Mouse (Mus musculus) cerebellum, adult 8-10 months (tissue): Measurements from ENCODE around the gene Id1.

ENCODE experiments used
- DNase-seq: peaks from one replicate; pipeline ENCODE4 v3.0.0; 2022

Id1 gene

DNA sequence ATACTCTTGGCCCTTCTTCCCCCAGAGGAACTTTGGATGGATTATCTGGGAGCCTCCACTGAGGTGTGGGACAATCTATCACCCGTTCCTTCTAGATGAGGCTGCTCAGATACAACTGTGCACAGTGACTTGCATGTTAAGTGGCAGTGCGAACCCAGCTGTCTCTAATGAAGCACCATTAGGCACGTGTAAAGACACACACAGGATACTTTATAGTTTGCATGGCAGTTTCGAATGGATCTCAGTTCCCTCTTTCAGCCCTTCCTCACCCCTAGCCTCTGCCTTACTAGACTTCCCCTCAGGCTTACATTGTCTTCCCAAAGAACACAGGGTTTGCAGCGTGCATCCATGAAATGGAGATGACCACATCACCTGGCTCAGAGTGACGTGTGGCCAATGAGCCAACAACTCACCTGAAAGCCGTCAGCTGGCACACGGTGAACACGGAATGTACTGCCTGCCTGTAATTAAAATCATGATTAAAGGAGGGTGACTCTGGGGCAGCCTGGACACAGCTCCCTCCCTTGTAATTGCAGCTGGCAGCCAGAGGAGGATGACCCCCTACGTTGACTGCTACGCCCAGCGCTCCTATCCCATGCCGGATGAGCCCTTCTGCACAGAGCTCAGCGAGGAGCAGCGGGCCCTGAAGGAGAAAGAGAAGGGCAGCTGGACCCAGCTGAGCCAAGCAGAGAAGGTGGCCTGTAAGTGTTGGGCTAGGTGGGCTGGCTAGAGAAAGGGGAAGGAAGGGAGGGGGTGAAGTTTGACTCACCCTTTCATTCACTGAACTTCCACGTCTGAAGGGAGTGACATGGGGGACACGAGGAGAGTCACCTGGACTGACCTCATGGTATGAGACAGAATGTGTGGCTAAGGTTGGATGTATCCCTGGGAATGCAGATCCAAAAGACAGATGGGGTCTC lies 20.7 kb downstream of the Id1 start:
- DNase-seq = no peak

DNA sequence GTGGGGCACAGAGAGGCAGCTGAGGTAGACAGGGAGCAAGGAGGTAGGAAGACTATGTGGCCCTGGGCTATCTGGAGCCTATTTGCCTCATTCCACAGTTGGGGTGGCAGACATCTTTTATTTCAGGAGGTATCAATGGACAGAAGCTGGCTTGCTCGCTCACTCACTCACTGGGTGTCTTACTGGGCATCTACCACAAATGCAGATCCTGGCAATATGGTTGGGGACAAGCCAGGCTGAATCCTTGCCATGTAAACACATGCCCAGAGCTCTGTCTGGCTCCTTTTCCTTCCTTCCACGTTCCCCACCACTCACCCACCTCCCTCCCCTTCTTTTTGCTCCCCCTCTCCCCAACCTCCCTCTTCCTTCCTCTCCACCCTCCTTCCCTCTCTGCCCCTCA lies 21.4 kb downstream of the Id1 start:
- peak; percentile 55 for DNase-seq

DNA sequence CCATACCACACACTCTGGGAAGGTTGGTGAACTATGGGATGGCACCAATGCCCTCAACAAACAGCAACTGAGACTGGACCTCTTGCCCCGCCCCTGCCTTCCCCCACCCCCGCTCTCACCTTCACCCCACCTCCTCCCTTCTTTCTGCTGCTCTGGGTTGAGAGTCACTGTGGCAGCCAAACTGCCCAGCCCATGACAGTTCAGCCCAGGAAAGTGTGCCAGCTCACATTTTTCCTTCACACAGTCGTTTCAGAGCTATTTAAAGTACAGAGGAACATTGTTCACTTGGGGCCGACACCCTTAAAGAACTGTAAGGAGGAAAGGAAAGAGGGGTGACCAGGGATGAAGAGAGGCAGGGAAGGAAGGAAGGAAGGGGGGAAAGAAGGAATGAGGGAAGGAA lies 22.3 kb downstream of the Id1 start:
- no peak for DNase-seq

DNA sequence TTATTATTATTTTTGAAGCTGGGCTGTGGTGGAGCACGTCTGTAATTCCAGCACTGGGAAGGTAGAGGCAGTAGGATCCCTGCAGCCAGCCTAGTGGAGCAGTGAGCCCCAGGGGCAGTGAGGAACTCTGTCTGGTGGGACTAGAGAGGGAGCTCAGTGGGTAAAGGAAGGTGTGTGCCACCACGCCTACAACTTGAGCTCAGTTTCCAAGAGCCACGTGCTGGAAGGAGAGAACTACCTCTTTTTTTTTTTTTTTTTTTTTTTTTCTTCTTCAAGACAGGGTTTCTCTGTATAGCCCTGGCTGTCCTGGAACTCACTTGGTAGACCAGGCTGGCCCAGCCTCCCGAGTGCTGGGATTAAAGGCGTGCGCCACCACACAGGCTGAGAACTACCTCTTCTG lies 27.3 kb downstream of the Id1 start:
- DNase-seq = no peak

DNA sequence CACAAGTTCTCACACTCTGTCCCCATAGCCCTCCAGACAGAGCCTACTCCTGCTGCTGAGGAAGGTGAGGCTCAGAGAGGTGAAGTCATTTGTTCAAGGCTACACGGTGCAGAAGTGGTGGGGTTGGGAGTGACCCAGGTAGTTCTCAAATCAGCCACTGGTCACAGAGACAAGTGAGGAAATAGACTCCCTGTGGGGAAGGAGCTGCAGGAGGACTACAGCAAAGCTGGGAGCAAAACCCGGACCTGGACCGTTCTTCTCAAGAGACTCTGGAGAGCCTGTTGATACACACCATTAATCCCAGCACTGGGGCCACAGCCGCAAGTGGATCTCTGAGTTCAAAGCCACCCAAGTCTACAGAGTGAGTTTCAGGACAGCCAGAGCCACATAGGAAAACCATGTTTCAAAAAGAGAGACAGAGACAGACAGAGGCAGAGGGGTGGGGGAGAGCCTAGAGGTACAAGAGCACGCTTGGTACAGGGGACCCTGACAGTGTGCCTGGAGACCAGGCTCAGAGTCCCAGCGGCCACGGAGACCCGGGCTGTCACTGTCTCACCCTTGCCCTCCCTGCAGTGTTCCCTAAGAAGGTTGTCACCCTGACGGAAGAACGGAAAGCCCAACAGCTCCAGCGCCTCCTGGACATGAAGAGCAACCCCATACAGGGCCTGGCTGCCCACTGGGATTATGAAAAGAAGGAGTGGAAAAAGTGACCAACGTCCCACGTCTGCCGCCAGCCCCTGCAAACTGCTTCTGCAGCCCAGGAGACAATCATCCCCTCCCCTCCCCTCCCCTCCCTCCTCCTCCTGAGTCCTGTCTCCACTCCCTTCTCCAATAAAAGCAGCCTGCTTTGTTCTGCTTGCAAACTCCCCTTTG lies 28.4 kb downstream of the Id1 start:
- DNase-seq = no peak

DNA sequence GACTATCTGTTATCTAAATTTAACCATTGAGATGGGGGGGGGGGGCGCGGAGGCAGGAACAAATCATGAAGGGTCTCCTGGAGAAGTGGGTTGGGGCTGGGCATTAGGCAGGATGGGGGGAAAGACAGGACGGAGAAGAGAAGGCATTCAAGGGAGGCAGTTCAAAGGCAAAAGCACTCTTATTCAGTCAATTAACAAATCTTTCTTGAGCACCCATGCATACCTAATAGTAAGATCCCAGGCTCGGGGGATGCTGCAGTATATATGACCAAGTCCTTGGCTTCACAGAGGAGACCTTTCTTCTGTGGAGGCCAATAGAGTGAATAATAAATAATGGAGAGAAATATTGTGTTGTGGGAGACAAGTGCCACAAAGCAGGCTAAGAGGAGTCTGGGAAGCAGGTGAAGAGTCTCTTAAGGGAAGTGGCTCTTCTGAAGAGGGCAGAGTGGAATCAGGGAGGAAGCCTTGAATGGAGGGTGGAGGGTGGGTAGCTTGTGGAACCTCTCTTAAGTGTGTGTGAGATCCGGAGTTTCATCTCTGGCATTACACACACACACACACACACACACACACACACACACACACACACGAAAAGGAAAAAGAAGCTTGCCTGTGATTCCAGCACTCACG lies 29.1 kb downstream of the Id1 start:
- DNase-seq = no peak

DNA sequence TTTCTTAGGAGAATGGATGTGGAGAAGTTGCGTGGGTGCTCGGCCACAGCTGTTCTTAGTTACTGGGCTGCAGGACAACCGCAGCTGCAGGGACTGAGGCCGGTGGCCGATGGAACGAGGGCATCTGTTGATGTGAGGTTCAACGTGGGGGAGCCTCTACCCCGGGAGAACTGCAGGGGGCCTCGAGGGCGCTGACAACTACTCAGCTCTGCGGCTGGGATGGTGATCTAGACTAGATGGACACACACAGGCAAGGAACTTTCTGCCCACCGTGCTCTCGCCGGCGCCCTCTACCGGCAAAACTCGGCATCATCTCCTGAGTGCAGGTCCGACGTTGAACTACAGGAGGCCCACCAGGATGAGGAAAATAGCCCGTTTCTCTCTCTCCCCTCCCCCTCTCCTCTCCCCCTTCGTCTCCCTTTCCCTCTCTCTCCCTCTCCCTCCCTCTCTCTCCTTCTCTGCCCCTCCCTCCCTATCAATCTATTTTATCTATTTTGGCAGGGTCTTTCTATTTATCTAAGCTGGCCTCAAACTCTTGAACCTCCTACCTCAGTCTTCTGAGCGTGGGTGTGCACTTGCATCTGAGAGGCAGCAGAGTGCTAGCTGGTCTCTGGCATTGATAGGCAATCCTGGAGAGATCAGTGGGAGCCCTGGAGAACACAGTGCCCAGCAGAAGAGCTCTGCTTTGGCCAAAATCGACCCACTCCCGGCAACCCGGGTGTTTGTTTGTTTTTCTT lies 30.5 kb downstream of the Id1 start:
- peak; percentile 88 for DNase-seq

DNA sequence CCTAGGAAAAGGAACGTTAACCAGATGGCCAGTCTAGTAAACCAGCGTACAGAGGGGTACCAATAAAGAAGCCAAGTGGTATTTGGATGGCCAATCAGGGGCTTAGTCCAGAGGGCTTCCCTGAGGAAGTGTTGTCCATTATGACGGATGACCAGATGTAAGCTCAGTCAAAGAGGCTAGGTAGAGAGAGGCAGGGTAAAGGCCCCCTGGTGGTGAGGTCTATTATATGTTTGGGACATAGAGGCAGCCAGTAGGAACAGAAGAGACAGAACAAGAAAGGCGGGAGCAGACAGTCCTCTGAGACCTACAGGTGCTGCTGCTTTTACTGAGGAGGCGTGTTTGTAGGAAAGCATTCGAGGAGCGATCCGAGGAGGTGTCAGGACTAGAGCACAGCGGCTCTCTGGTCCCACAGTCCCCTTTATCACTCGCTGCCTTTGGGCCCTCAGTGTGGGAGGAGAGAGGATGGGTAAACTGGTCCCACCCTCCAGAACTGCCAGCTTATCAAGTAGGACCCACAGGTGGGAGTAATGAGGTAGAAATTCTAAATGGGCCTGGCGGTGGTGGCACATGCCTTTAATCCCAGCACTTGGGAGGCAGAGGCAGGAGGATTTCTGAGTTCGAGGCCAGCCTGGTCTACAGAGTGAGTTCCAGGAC lies 31.7 kb downstream of the Id1 start:
- DNase-seq = no peak

DNA sequence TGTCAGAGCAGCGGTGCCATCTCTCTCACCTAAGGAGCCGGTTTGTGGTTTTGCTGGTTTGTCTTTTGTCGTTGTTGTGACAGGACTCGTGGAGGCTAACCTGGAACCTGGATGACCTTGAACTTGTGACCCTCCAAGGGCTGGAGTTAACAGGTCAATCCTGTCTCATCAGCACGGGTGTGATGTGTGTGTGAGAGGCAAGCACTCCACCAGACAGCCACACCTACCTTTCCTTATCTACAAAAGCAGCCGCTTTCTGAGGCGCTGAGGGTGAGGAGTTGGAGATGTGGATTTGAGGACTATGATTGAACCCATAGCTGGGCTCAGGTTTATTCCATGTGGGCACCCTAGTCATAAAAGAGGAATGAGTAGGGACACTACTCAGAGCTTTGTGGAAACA lies 33.6 kb downstream of the Id1 start:
- DNase-seq = no peak

DNA sequence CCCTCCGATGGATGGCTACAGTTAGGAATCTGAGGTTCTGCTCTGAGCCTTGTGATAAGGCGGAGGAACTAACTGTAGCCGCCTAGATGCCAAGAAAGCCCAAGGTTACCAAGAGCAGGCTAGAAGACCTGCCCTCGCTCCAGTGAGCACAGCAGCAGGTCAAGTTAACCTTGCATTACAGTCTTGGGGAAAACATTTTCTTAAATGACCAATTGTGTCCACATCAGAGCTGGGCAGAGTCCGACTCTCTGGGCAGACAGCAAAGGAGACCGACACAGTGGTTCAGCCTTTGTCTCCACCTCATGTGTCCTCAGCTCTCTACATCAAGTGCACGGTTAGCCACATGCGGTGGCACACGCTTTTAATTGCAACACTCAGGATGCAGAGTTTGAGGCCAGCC lies 35.5 kb downstream of the Id1 start:
- DNase-seq = no peak

DNA sequence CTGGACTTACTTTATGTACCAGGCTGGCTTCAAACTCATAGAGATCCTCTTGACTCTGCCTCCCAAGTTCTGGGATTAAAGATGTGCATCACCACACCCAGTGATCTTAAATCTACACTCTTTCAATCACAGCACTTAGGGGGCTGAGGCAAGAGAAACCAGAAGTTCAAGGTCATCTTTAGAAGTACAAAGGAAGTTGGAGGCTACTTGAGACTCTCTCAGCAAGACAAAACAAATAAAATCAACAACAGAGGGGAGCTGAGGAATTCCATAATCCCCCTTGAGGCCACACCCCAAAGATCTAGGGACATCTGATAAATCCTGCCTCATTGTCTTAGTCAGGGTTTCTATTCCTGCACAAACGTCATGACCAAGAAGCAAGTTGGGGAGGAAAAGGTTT lies 36.2 kb downstream of the Id1 start:
- no peak for DNase-seq

DNA sequence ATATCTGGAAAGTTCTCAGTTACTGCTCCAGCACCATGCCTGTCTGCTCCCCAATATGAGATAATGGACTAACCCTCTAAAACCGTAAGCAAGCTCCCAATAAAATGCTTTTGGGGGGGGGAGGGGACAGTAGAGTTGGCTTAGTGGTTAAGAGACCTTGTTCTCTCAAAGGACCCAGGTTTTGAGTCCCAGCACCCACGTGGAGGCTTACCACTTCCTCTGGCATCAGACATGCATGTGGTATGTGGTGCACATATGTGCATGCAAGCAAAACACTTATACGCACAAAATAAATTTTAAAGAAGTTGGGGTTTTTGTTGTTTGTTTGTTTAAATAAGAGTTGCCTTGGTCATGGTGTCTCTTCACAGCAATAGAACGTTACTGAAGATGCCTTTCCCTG lies 39.3 kb downstream of the Id1 start:
- DNase-seq = no peak

DNA sequence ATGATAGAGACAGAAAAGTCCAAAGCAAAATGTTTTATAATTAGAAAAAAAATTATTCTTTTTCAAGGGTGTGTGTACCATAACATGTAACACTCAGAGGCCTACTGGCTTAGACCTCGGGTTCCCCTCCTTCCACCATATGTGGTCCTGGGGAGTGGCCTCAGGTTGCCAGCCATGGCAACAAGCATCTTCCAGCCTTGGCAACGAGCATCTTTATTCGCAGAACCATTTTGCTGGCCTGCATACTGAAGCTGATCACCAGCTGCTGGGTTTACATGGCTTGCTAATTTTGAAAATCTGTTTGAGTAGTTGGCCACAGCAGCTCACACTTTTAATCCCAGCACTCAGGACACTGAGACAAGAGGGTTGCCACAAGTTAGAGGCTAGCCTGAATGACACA lies 40.0 kb downstream of the Id1 start:
- DNase-seq = no peak

DNA sequence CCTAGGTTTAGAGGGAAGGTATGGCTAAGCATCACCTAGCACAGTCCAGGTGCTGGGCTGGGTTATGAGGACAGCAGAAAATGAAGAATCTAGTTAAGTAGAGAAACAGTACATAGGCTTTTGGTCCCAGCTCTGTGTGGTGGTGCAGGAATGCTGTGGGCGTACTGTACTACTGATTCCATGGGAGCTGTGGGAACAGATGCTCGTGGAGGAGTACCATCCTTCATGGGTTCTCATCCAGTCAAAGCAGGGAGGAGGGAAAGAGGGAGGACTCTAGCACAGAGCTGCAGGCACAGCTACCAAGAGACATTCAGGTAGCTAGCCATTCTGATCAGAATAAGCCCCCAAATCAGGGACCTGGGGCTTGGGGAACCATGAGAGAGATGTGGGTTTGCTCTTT lies 40.4 kb downstream of the Id1 start:
- no peak for DNase-seq

DNA sequence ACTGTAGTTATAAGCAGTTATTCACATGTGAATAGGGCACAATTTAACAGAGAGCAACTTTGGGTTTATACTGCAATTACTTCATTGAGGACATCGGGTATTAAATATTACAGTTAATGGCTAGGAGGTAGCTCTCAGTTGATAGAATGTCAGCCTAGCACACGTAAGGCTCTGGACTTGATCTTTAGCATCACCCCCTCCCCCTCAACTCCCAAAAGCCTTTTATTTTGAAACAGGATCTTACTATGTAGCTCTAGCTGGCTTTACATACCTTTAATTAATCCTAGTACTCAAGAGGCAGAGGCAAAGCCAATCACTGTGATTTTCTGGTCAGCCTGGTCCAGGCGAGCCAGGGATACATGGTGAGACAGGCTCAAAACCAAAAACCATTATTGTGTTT lies 41.0 kb downstream of the Id1 start:
- no peak for DNase-seq

DNA sequence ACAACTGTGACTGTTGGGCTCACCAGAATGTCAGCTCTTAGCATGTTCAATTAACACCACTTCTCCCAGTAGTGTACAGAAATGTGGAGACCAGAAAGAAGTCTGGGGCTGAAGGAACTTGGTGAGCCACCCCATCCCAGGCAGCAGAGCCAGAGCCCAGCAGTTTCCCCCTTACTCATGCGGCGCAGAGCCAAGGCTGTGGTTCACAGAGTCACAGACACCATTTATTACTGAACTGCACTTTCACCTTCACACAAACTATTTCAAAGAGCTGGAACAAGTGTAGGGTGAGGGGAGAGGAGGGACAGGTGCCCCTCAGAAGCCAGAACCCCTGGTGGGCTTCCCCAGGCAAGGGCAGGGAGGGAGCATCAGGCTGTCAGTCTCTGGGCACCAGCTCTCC lies 44.4 kb downstream of the Id1 start:
- no peak for DNase-seq

DNA sequence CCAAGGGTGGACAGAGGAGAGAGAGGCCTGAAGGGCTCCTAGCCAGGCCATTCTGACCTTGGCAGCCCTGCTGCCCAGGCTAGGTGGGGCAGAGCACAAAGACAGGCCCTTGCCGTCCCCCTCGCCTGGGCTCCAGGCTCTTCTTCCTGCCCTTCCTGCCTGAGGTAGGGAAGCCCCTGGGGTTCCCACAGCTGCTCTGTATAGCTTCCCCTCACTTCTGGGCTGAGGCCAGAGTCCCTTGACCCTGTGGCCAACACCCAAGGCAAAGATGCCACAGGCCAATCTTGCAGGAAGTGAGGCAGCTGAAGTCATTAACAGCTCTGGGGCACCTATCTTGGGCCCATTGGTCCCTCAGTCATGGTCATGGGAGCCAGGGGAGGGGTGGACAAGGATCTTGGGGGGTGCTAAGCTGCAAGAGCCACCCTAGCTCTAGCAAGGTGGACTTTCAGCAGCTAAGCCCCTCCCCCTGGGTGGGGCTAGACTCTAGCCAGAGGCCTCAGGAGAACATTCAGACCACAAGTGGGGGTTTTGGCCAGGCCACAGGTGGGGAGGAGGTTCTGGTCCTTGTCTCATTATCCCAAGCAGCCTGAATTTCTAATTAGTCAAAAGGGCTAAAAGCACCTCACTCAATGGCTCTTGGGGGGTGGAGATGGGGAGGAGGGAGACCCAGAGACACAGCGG lies 45.1 kb downstream of the Id1 start:
- DNase-seq = no peak

DNA sequence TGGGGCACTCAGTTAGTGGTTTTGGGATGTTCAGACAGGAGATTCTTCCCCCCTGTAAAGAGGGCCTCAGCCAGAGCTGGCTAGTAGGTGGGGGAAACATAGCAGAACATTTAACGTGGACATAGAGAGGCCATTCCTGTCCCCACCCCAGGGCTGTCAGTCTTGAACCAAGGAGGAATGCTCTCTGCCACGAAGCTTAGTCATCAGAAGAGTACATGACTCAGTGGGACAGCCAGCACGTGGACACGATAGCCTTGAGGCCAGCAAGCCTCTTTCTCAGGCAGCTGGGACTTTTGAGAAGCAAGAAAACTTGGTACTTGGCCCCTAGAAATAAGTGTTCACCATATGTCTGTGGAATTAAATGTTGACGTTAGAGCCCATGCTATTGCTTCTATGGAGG lies 46.6 kb downstream of the Id1 start:
- no peak for DNase-seq

DNA sequence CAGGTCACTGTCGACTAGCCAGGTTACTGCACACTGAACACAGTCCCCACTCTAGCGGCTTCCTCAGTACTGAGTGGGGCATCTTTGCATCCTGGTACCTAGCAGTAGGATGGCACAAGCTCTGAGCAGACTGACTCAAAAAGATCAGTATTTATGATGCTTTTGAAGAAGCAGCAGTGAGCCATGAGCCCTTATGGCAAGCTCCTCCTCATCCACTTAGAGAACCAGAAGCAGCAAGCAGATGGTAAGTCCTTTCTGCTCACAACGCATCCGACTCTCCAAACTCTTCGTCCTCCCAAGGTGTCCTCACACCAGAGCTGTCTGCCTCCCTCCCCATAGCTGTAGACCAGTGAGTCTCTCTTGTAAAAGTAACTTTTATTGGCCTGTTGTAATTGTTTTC lies 47.2 kb downstream of the Id1 start:
- no peak for DNase-seq

DNA sequence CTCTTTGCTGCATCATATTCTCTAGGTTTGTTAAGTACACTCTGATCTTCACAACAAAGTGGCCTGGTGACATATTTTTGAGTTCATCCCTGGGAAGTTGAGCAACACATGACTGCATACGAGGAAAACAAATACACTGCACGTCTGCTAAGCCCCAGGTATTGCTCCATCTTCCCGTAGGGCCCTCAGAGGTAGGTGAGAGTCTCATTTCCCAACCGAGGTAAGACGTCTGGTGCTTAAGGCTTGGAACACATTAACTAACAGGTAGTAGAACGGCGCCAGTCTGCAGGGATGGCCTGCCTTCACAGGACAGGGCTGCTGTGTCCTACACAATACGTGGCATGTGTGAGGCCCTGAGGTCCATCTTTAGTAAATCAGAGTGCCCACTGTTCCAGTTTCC lies 48.6 kb downstream of the Id1 start:
- no peak for DNase-seq

DNA sequence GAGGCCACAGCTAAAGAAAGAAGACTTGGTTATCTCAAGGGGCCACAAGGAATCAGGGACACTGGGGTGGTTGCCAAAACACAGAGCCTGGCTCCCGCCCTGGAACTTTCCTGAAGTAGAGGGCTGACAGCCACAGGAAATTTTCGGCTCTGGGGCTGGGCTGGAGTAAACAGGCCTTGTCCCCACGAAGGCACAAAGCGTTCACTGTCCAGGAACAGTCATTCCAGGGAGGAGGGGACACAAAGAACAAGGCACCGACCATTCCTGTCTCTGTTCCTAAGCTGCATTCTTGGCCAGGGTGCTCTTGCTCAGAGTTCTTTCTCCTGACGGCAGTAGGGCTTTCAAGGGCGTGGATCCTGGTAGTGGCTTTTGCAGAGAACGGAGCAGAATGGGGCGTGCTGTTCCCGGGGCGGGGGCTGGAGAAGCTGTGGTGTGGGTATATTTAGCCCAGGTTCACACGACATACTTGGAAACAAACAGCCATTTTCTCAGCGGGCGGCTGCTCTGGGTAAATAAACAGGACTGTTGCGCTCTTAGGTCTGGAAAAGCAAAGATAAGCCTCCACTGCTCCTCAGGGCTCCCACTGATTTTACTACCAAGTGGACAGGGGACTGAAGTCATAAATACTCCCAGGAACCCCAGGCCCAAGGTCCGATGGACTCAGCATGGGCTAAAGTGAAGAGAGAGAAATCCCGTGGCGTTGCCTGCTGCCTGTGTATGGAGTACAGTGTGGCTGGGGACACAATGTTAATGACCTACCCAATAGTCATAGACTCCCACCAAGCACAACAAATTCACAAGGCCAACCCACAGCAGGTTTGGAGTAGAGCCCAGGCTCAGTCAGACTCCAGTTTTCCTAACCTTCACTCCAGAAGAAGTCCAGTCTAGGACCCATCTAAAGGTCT lies 49.6 kb downstream of the Id1 start:
- DNase-seq = peak; percentile 77
